Mouse (Mus musculus) limb, embryonic 10.5 days (tissue): Measurements from ENCODE around the gene Agbl4. TPM values are rescaled to one million over a fixed set of nuclear protein-coding genes. Genes with fewer than 3 reads are reported as not detected.

ENCODE experiments used
- DNase-seq: peaks from one replicate; pipeline ENCODE4 v3.0.0-alpha.2; 2017; ENCODE audit warnings: low spot score
- H3K27ac ChIP-seq: fragments of 300-500 bp; sonication (generic); 2 replicates; pipeline ENCODE4 v1.5.1; 2016; ENCODE audit warnings: mild to moderate bottlenecking
- H3K27me3 ChIP-seq: fragments of 300-500 bp; sonication (generic); 2 replicates; pipeline ENCODE4 v1.6.1; 2016; ENCODE audit warnings: low read depth, mild to moderate bottlenecking; ENCODE audit not compliant: poor library complexity, severe bottlenecking
- H3K36me3 ChIP-seq: fragments of 300-500 bp; sonication (generic); 2 replicates; pipeline ENCODE4 v1.6.1; 2016; ENCODE audit warnings: mild to moderate bottlenecking, moderate library complexity
- H3K4me1 ChIP-seq: fragments of 300-500 bp; sonication (generic); 2 replicates; pipeline ENCODE4 v1.6.1; 2016
- H3K4me3 ChIP-seq: fragments of 300-500 bp; sonication (generic); 2 replicates; pipeline ENCODE4 v1.5.1; 2016; ENCODE audit warnings: mild to moderate bottlenecking, moderate library complexity
- H3K9me3 ChIP-seq: fragments of 300-500 bp; sonication (generic); replicated peaks from 2 replicates; pipeline ENCODE4 v1.6.1; 2016; ENCODE audit warnings: mild to moderate bottlenecking
- WGBS: fragments of 180-500 bp; shearing (Covaris S2); methylation state at CpG from one replicate; pipeline ENCODE4 v1.1.7; 2016; 5-methylcytosine and 5-hydroxymethylcytosine counted together
- polyA plus RNA-seq: library from polyadenylated mRNA; unstranded; fragments of >200 nt; fragmentation: Nextera tagmentation; extraction: Ambion mirVana; gene quantifications from 2 replicates; pipeline ENCODE4 v1.2.1, GENCODE M21; 2016

Gene Agbl4
- polyA plus RNA-seq, 1 experiment from 2014 or later, result not detected

DNA sequence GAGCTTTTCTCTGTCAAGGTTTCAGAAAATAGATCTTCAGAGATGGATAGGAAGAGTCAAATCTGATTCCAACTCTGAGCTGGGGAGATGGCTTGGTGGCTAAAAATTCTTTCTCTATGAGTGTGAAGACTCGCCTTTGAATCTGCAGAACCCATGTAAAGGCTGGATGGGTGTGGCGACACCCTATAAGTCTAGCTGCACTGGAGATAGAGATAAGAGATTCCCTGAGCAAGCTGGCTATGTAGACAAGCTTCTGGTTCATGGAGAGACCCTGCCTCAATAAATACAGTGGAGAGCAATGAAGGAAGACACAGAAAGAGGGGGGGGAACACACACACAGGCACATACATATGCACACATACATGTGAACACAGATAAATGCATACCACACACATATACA, 1118.7 kb downstream of the Agbl4 start:
- Histone ChIP-seq H3K27ac (no peak overlapping the region), H3K4me3 (no peak overlapping the region), H3K4me1 (peaks cover 2% of the 10 kb centered on the region; the same call in 1 of the 2 replicates), H3K36me3 (no peaks in the 10 kb centered on the region), H3K27me3 (no peaks in the 10 kb centered on the region), H3K9me3 (no peaks in the 10 kb centered on the region)
- WGBS, result 96% methylated on average over 2 of the region's 2 CpGs
- DNase-seq, result peak; percentile 12

DNA sequence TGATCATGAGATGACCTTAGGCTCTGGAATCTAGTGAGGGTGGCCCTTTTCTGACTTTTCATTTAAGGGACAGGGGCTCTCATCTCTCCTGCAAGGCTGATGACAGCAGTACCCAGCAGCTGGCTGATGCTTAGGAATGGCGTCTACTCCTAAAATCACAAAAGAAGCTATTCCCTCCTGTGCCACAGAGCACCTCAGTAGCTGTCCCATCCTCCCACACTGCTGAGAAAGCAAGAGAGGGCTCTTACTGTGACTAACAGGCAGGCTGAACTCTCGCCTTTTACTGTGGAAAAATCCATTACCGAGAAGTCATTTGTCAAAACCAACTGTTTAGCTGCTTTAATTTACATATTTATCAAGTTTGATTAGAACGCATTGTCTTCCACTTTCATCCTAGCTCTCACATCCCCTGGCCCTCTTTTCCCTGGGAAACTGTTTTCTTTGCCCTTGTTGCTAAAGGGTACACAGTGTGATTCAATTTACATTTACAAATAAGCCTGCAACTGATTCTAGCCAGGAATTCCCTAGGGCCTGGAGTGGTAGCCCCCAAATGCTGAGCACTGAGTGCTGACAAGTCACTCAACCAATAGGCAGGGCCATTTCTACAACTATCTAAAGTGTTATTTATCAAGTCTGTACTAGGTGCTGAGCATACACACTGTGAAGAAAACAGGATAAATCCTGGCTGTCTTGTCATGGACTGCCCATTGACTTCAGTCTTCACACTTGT, 1119.8 kb downstream of the Agbl4 start:
- Histone ChIP-seq H3K4me3 (no peak overlapping the region), H3K27ac (no peak overlapping the region), H3K9me3 (no peaks in the 10 kb centered on the region), H3K27me3 (no peaks in the 10 kb centered on the region), H3K4me1 (no peaks in the 10 kb centered on the region), H3K36me3 (no peaks in the 10 kb centered on the region)
- DNase-seq, result peak; percentile 13
- 54% methylated on average over 4 of the region's 4 CpGs for WGBS

GRCm38 (mm10) chr4:111518191-111518590, 1120.7 kb downstream of the Agbl4 start:
- no peaks in the 10 kb centered on the region for H3K36me3 ChIP-seq
- H3K9me3 ChIP-seq, result no peaks in the 10 kb centered on the region
- H3K27me3 ChIP-seq, result no peaks in the 10 kb centered on the region
- peak; percentile 16 for DNase-seq
- no peaks in the 10 kb centered on the region for H3K4me1 ChIP-seq
- WGBS, result 87% methylated on average over 4 of the region's 4 CpGs
- H3K4me3 ChIP-seq, result no peak overlapping the region
- no peak overlapping the region for H3K27ac ChIP-seq

DNA sequence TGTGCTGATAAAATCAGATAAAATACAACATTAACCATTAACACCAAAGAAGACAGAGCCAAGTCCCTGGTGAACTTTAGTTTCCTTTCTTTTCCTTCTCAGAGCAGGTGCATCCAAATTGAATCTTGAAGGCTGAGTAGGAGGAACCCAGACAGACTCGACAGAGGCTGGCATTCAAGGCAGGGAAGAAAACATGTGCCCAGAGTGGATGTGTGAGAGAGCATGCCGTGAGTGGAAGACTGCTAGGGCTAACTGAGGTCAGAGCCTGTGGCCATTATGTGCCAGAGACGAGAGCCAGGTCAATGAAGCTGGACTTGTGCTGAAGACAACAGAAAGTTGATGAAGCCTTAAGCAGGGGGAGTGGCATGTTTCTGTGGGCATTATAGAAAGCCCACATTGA, 1121.8 kb downstream of the Agbl4 start:
- H3K4me3 ChIP-seq, result no peak overlapping the region
- H3K4me1 ChIP-seq, result no peaks in the 10 kb centered on the region
- H3K27me3 ChIP-seq, result no peaks in the 10 kb centered on the region
- 69% methylated on average over 3 of the region's 3 CpGs for WGBS
- no peaks in the 10 kb centered on the region for H3K9me3 ChIP-seq
- peak; percentile 16 for DNase-seq
- H3K36me3 ChIP-seq, result no peaks in the 10 kb centered on the region
- no peak overlapping the region for H3K27ac ChIP-seq

DNA sequence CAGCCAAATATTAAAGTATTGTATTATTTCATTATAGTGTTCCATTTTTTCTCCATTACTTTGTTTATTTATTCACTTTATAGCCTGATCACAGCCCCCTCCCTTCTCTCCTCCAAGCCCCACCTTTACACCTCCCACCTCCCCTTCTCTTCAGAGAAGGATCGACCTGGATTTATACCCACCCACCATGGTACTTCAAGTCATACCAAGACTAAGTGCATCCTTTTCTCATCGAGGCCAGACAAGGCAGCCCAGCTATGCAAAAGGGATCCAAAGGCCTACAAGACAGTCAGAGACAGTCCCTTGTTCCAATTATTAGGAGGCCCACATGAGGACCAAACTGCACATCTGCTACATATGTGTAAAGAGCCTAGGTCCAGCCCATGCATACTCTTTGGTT, 1122.5 kb downstream of the Agbl4 start:
- Histone ChIP-seq H3K36me3 (no peaks in the 10 kb centered on the region), H3K4me3 (no peak overlapping the region), H3K9me3 (no peaks in the 10 kb centered on the region), H3K4me1 (no peaks in the 10 kb centered on the region), H3K27me3 (no peaks in the 10 kb centered on the region), H3K27ac (no peak overlapping the region)
- DNase-seq, result peak; percentile 9
- 79% methylated on average over 2 of the region's 2 CpGs for WGBS

DNA sequence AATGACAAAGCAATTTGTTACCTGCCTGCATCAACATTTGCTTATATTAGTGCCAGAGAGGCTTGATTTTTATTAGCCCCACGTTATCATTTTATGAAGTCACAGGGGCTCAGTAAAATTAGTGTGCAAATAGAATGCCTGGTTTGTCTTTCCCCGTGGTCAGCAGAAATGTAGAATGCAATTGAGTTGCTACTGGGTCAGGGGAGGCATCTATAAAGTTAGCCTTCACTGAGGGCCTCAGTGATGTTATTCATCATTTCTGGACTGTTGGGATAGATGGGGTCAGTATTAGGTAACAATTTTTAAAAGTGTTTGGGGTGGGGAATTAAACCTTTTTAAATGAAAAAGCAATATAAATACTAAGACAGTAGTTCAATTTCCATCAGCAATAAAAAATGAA, 1125.5 kb downstream of the Agbl4 start:
- 70% methylated on average over 2 of the region's 2 CpGs for WGBS
- Histone ChIP-seq H3K9me3 (no peaks in the 10 kb centered on the region), H3K4me3 (no peak overlapping the region), H3K4me1 (no peaks in the 10 kb centered on the region), H3K27ac (no peak overlapping the region), H3K36me3 (no peaks in the 10 kb centered on the region), H3K27me3 (no peaks in the 10 kb centered on the region)
- no peak for DNase-seq

DNA sequence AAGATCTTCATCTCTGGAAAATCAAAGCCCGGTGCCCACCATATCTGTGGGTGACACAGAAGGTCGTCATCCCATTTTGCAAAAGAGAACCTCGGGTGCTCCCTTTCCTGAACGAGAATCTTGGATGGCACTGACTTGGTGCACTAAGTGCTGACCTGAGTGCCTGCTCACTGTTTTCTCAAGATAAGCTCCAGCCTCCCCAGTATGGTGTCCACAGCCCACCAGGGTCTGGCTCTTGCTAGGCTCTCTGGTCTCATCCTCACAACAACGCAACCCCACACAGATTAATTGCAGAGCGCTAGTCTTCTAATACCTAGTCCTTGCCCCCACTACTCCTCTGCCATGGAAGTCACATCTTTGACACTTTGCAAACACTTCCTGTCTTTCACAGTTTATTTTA, 1131.5 kb downstream of the Agbl4 start:
- Histone ChIP-seq H3K4me1 (no peaks in the 10 kb centered on the region), H3K36me3 (no peaks in the 10 kb centered on the region), H3K4me3 (no peak overlapping the region), H3K9me3 (no peaks in the 10 kb centered on the region), H3K27me3 (no peaks in the 10 kb centered on the region), H3K27ac (no peak overlapping the region)
- DNase-seq, result peak; percentile 22
- 93% methylated on average over 6 of the region's 6 CpGs for WGBS

GRCm38 (mm10) chr4:111529996-111530395, 1132.5 kb downstream of the Agbl4 start:
- no peaks in the 10 kb centered on the region for H3K9me3 ChIP-seq
- H3K27me3 ChIP-seq, result no peaks in the 10 kb centered on the region
- WGBS, result 87% methylated on average over 4 of the region's 4 CpGs
- no peak overlapping the region for H3K4me3 ChIP-seq
- no peaks in the 10 kb centered on the region for H3K36me3 ChIP-seq
- no peaks in the 10 kb centered on the region for H3K4me1 ChIP-seq
- H3K27ac ChIP-seq, result no peak overlapping the region
- peak; percentile 11 for DNase-seq

DNA sequence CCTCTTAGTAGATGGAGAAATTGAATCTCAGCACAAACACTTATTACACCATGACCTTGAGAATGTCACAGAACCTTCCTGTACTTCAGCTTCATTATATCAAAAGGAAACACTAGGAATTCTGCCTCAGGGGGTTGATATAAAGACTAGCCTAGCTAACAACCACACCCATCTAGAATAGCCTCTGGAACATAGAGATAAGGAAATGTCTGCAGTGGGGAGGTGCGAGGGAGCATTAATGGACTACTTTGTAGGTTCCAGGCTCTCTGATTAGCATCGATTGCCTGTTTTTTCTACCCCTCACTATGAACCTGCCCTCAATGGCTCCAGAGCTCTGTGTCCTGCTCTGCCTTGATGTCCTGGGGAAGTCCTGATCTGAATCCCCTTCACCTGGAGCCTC, 1133.1 kb downstream of the Agbl4 start:
- Histone ChIP-seq H3K27ac (no peak overlapping the region), H3K4me3 (no peak overlapping the region), H3K4me1 (no peaks in the 10 kb centered on the region), H3K9me3 (no peaks in the 10 kb centered on the region), H3K27me3 (no peaks in the 10 kb centered on the region), H3K36me3 (no peaks in the 10 kb centered on the region)
- WGBS, result 92% methylated on average over 2 of the region's 2 CpGs
- DNase-seq, result peak; percentile 14

DNA sequence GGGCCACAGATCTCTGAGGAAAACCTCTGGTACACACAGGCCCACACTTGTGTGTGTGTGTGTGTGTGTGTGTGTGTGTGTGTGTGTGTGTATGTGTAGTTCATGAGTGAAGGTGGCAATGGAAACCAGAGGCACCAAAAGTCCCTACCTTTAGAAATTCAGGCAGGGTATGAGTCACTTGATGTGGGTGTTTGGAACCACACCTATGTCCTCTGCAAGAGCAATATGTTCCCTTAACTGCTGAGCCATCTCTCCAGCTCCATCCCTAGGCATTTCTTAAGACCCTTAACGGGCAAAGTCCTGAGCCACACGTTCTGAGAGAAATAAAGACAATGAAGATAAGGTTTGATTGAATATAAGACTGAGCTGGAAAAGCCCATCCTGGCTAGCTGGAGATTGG, 1147.2 kb downstream of the Agbl4 start:
- no peaks in the 10 kb centered on the region for H3K36me3 ChIP-seq
- no peak overlapping the region for H3K27ac ChIP-seq
- peaks cover 5% of the 10 kb centered on the region; the same call in 1 of the 2 replicates for H3K4me1 ChIP-seq
- no peak for DNase-seq
- H3K9me3 ChIP-seq, result no peaks in the 10 kb centered on the region
- no peaks in the 10 kb centered on the region for H3K27me3 ChIP-seq
- no peak overlapping the region for H3K4me3 ChIP-seq
- 87% methylated on average over 2 of the region's 2 CpGs for WGBS

DNA sequence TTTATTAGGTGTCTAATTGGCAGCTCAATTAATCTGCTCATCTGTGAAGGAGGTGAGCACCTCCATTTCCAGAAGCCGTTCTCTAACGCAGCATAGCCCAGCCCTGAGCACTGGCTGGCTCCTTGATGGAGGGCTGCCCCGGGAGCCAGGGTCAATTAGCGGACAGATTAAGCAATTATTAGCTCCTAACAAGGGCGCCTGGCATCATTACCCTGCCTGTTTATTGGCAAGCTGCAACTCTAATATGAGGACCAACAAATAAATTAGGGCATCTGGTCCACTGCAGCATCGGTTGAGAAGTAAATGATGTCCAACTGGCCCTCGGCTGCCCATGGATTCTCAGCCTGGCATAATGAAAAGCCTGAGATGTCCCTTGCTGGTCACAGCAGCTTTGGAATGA, 1148.5 kb downstream of the Agbl4 start:
- WGBS, result 54% methylated on average over 7 of the region's 7 CpGs
- H3K27ac ChIP-seq, result no peak overlapping the region
- DNase-seq, result peak; percentile 32
- peaks cover 5% of the 10 kb centered on the region; the same call in 1 of the 2 replicates for H3K4me1 ChIP-seq
- no peaks in the 10 kb centered on the region for H3K36me3 ChIP-seq
- no peaks in the 10 kb centered on the region for H3K9me3 ChIP-seq
- 0 out of 2 replicates have a peak, but pooled peaks cover 3% of the 10 kb centered on the region for H3K27me3 ChIP-seq
- no peak overlapping the region for H3K4me3 ChIP-seq

GRCm38 (mm10) chr4:111555426-111555825, 1158.0 kb downstream of the Agbl4 start:
- no peak overlapping the region for H3K4me3 ChIP-seq
- H3K27me3 ChIP-seq, result no peaks in the 10 kb centered on the region
- 55% methylated on average over 2 of the region's 2 CpGs for whole genome bisulfite sequencing
- H3K36me3 ChIP-seq, result no peaks in the 10 kb centered on the region
- no peaks in the 10 kb centered on the region for H3K9me3 ChIP-seq
- no peak for DNase-seq
- H3K4me1 ChIP-seq, result no peaks in the 10 kb centered on the region
- no peak overlapping the region for H3K27ac ChIP-seq

- 90% methylated on average over 10 of the region's 10 CpGs for WGBS
- no peak overlapping the region for H3K4me3 ChIP-seq
- DNase-seq, result no peak
Measured at GRCm38 (mm10) chr4:111577087-111577773, 1179.8 kb downstream of the Agbl4 start.

More at GRCm38 (mm10) chr4:111577087-111577773, 1179.8 kb downstream of the Agbl4 start:
- Histone ChIP-seq H3K27ac (no peak overlapping the region), H3K9me3 (no peaks in the 10 kb centered on the region), H3K4me1 (no peaks in the 10 kb centered on the region; the same call in 1 of the 2 replicates), H3K36me3 (no peaks in the 10 kb centered on the region), H3K27me3 (no peaks in the 10 kb centered on the region)
